Mouse (Mus musculus) lung, postnatal 0 days (tissue): ENCODE measurements around the gene Zbtb32.

Source experiments
- CTCF ChIP-seq: IDR thresholded peaks from 2 replicates; pipeline ENCODE4 v1.5.1; 2016; ENCODE audit warnings: antibody characterized with exemption, mild to moderate bottlenecking
- EP300 ChIP-seq: IDR thresholded peaks from 2 replicates; pipeline ENCODE4 v1.6.1; 2016; ENCODE audit warnings: antibody characterized with exemption, mild to moderate bottlenecking, control low read depth

GRCm38 (mm10) chr7:30563906-30564280, 34.8 kb downstream of the Zbtb32 start:
- TF ChIP-seq CTCF, result no peak
- no peak for TF ChIP-seq EP300
